Mouse (Mus musculus) brain, adult 2 months (tissue): ENCODE data around the gene Ovol2.
A peak's percentile ranks its signal among the peaks of the same experiment; 100 is the strongest.

Experiments used
- DNase-seq: peaks from one replicate; pipeline ENCODE4 v3.0.0; 2011; ENCODE audit warnings: low read depth, low spot score

Gene Ovol2

GRCm38 (mm10) chr2:144267731-144268015 is 64.3 kb downstream of the Ovol2 start:
- DNase-seq = peak; percentile 65

- no peak for DNase-seq
Observed at GRCm38 (mm10) chr2:144267004-144267730, 64.8 kb downstream of the Ovol2 start.

GRCm38 (mm10) chr2:144265916-144266683 is 65.8 kb downstream of the Ovol2 start:
- peak; percentile 45 for DNase-seq

- DNase-seq = no peak
Observed at GRCm38 (mm10) chr2:144265120-144265488, 66.8 kb downstream of the Ovol2 start.

GRCm38 (mm10) chr2:144264398-144265119 is 67.4 kb downstream of the Ovol2 start:
- DNase-seq = no peak

- no peak for DNase-seq
Observed at GRCm38 (mm10) chr2:144262837-144263236, 69.1 kb downstream of the Ovol2 start.
